Mouse (Mus musculus): ENCODE results near the gene Pla2g4e. TPM values are rescaled to one million over a fixed set of nuclear protein-coding genes. Genes with fewer than 3 reads are reported as not detected.
A peak's percentile ranks its signal among the peaks of the same experiment; 100 is the strongest.

Gene Pla2g4e
- polyA plus RNA-seq, 1 experiment from 2014 or later = 1.8 TPM

DNA sequence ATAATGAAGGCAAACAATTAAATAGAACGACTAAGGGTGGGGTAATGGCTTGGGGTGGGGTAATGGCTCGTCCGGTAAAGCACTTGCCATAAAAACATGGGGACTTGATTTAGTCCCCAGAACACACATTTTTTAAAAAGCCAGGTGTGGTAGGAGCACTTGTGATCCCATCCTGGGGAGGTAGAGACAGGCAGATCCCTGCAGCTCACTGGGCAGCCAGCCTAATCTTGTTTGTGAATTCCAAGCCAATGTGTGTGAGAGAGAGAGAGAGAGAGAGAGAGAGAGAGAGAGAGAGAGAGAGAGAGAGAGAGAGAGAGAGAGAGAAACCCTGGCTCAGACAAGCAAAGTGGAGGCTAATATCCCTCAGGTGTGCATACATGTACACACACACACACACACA is 9.8 kb downstream of the Pla2g4e start:
- Histone ChIP-seq H3K9me3 (no peaks in the 10 kb centered on the region), H3K36me3 (no peaks in the 10 kb centered on the region), H3K27me3 (replicated peaks) (no peaks in the 10 kb centered on the region), H3K4me1 (no peaks in the 10 kb centered on the region), H3K27ac (no peak overlapping the region), H3K4me2 (no peak overlapping the region), H3K9ac (no peak overlapping the region), H3K4me3 (replicated peaks) (no peak overlapping the region)
- no peak for ATAC-seq (ENCODE audit: insufficient read depth, low FRiP score, low read depth)
- 59% methylated on average over 3 of the region's 3 CpGs for WGBS

DNA sequence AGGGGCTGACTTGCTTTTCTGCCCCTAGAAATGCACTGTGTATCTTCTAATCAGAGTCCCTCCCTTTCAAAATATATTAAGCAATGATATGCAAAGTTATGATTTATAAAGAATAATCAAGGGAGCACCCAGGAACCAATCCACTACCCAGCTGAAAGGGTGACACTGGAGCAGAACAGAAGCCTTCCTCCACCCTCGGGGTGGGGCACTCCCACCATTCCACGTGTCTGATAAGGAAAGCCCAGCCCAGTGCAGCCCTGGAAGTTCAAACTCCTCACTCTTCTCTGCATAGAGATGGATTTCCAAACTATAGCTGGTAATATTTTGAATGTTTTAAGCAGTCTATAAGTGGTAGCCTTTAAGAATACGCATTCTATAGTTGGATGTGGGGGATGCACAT is 13.5 kb downstream of the Pla2g4e start:
- Histone ChIP-seq H3K4me3 (replicated peaks) (no peak overlapping the region), H3K4me2 (no peak overlapping the region), H3K27ac (no peak overlapping the region), H3K9ac (no peak overlapping the region), H3K27me3 (replicated peaks) (no peaks in the 10 kb centered on the region), H3K9me3 (no peaks in the 10 kb centered on the region), H3K36me3 (no peaks in the 10 kb centered on the region), H3K4me1 (no peaks in the 10 kb centered on the region)
- ATAC-seq (ENCODE audit: insufficient read depth, low FRiP score, low read depth) = peak; percentile 81
- WGBS = 37% methylated on average over 3 of the region's 3 CpGs

DNA sequence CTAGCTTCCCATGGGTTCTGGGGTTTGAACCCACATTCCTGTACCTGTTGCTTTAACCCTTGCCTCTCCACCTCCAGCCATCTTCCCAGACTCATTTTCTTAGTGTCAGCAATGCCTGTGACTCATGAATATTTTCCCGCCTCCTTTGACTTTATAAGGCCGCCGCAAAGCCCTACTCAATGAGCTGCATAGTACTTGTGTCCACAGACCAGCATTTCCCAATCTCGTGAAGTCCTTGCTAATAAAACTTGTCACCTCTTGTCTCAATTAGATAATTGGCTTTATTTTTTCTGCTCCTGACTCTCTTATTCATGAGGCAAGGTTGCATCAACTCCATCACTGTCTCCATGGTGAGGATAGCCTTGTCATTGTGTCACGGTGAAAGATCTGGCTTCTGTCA is 30.5 kb downstream of the Pla2g4e start:
- ATAC-seq (ENCODE audit: insufficient read depth, low FRiP score, low read depth) = no peak
- 90% methylated on average over 5 of the region's 5 CpGs for WGBS
- Histone ChIP-seq H3K4me1 (no peaks in the 10 kb centered on the region), H3K36me3 (no peaks in the 10 kb centered on the region), H3K9me3 (no peaks in the 10 kb centered on the region), H3K4me3 (replicated peaks) (no peak overlapping the region), H3K4me2 (no peak overlapping the region), H3K27ac (no peak overlapping the region), H3K27me3 (replicated peaks) (no peaks in the 10 kb centered on the region), H3K9ac (no peak overlapping the region)

DNA sequence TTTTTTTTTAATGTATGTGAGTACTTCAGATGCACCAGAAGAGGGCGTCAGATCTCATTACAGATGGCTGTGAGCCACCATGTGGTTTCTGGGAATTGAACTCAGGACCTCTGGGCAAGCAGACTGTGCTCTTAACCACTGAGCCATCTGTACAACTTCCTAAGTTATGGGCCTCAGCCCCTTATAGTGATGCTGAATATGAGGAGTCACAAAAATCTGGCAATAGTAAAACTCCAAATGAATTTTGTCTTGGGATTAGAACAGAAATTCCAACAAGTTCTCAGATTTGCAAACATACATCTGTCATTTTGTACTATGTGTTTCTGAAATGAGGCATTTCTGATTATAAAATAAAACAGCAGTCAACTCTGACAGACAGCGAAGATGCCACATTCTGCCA is 33.7 kb downstream of the Pla2g4e start:
- Histone ChIP-seq H3K27me3 (replicated peaks) (no peaks in the 10 kb centered on the region), H3K9ac (no peak overlapping the region), H3K4me2 (no peak overlapping the region), H3K9me3 (no peaks in the 10 kb centered on the region), H3K4me3 (replicated peaks) (no peak overlapping the region), H3K4me1 (no peaks in the 10 kb centered on the region), H3K36me3 (no peaks in the 10 kb centered on the region), H3K27ac (no peak overlapping the region)
- 58% methylated on average over 2 of the region's 2 CpGs for WGBS
- no peak for ATAC-seq (ENCODE audit: insufficient read depth, low FRiP score, low read depth)

DNA sequence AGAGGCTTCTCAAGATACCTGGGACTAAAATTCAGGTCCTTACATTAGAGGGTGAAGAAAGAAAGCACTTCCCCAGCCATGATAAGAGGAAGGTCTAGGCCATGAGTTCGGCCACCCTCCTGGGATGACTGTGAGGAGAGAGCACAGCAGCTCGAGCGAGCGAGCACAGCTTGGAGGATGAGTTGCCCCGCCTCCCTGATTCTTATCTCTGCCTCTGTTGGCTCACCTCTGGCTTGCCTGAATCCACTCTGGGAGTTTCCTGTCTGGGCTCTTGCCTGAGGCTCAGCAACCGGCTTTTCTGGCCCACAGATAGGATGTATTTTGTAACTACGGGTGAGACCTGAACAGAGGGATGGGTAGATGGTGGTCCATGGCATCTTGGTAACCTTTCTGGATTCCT is 37.2 kb downstream of the Pla2g4e start:
- Histone ChIP-seq H3K36me3 (no peaks in the 10 kb centered on the region), H3K9me3 (no peaks in the 10 kb centered on the region), H3K9ac (no peak overlapping the region), H3K4me3 (replicated peaks) (no peak overlapping the region), H3K27ac (no peak overlapping the region), H3K4me1 (no peaks in the 10 kb centered on the region), H3K4me2 (no peak overlapping the region), H3K27me3 (replicated peaks) (no peaks in the 10 kb centered on the region)
- 39% methylated on average over 7 of the region's 7 CpGs for WGBS
- ATAC-seq (ENCODE audit: insufficient read depth, low FRiP score, low read depth) = no peak

DNA sequence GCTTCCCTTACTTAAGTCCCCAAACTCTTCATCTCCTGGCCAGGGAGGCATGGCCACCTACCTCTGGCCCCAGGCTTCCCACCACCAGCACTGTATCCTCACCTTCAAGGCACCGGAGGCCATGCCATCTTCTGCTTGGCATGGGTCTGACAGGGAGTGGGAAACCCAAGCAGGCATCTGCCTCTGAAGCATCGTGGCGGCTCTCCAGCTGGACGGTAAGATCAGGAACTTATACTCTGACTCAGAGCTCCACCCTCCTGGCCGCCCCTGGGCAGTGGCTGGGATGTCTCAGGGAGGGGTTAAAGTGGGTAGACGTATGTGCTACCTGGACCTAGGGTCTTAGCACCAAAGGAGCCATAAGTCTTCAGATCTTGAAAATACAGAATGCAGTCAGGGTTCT is 38.1 kb downstream of the Pla2g4e start:
- Histone ChIP-seq H3K27me3 (replicated peaks) (no peaks in the 10 kb centered on the region), H3K4me1 (no peaks in the 10 kb centered on the region), H3K4me3 (replicated peaks) (no peak overlapping the region), H3K27ac (no peak overlapping the region), H3K4me2 (no peak overlapping the region), H3K9ac (no peak overlapping the region), H3K9me3 (no peaks in the 10 kb centered on the region), H3K36me3 (no peaks in the 10 kb centered on the region)
- 72% methylated on average over 6 of the region's 6 CpGs for WGBS
- no peak for ATAC-seq (ENCODE audit: insufficient read depth, low FRiP score, low read depth)

DNA sequence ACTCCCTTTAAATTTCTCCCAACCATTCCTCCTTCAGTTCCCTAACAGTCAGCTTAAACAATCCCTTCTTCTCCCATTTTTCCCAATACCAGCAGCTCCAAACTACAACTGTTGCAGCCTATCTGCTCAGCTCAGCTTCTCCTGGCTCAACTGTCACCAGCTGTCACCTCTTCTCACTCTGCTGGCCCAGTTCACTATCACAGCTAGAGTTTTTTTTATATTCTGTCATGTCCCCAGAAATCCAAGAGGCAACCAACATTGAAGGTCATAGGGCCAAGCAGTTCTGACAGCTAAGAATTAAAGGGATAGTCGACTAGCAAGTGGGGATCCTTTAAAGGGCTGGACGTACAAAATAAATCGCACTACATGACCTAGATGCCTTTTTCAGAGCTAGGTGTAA is 41.4 kb downstream of the Pla2g4e start:
- Histone ChIP-seq H3K27ac (no peak overlapping the region), H3K27me3 (replicated peaks) (no peaks in the 10 kb centered on the region), H3K4me2 (no peak overlapping the region), H3K9ac (no peak overlapping the region), H3K4me1 (no peaks in the 10 kb centered on the region), H3K9me3 (no peaks in the 10 kb centered on the region), H3K4me3 (replicated peaks) (no peak overlapping the region), H3K36me3 (no peaks in the 10 kb centered on the region)
- 63% methylated on average over 3 of the region's 3 CpGs for WGBS
- no peak for ATAC-seq (ENCODE audit: insufficient read depth, low FRiP score, low read depth)

DNA sequence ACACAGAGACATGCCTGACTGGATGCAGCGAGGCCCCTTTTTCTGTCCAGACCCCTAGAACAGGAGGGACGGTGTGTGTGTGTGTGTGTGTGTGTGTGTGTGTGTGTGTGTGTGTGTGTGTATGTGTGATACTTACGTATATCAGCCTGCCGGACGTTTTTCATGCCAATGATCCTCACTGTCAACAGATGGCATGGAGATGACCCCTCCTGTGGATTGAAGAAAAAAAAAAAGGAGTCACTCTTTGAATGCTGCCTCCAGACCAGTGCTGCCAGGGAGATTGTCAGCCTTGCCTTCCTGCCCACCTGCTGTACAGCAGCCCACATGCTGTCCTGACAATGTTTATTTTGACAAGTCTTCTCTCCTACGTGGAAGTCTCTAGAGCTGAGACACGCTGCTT is 45.1 kb downstream of the Pla2g4e start:
- Histone ChIP-seq H3K4me2 (no peak overlapping the region), H3K36me3 (no peaks in the 10 kb centered on the region), H3K4me3 (replicated peaks) (no peak overlapping the region), H3K27ac (no peak overlapping the region), H3K4me1 (no peaks in the 10 kb centered on the region), H3K9ac (no peak overlapping the region), H3K27me3 (replicated peaks) (no peaks in the 10 kb centered on the region), H3K9me3 (no peaks in the 10 kb centered on the region)
- ATAC-seq (ENCODE audit: insufficient read depth, low FRiP score, low read depth) = no peak
- 58% methylated on average over 7 of the region's 7 CpGs for WGBS

DNA sequence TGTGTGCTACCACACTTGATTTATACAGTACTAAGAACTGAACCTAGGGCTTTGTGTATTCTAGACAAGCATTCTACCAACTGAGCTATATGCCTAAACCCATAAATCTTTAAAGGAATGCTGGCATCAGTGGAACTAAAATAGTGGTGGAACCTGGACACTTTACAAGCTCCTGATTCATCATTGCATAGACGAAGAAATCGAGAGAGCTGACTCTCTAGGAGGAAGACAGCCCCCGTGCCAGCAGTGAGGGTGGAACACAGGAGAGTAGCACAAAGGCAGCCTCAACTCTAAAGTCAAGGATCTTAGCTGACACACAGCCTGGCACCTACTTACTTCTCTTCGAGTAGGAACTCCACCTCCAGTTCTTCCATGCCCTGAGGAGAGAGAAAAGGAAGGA is 57.0 kb downstream of the Pla2g4e start:
- no peak for ATAC-seq (ENCODE audit: insufficient read depth, low FRiP score, low read depth)
- Histone ChIP-seq H3K4me1 (no peaks in the 10 kb centered on the region), H3K9ac (no peak overlapping the region), H3K9me3 (no peaks in the 10 kb centered on the region), H3K27ac (no peak overlapping the region), H3K27me3 (replicated peaks) (no peaks in the 10 kb centered on the region), H3K4me3 (replicated peaks) (no peak overlapping the region), H3K4me2 (no peak overlapping the region), H3K36me3 (no peaks in the 10 kb centered on the region)
- 72% methylated on average over 4 of the region's 4 CpGs for WGBS

DNA sequence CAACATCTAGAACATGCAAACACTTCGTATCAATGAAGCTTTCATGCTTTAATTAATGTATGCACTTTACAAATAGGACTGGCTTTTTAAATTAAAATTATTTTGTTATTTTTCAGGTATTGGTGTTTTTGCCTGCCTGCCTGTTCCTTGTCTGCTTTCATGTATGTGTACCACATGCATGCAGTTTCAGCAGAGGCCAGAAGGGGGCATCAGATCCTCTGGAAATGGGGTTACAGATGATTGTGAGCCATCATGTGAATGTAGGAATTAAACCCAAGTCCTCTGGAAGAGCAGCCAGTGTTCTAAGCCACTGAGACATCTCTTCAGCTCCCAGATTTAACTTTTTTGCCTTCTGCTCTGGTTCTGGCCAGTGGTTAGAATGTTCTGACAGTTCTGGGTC is 57.6 kb downstream of the Pla2g4e start:
- no peaks in the 10 kb centered on the region for H3K9me3 ChIP-seq
- H3K36me3 ChIP-seq = no peaks in the 10 kb centered on the region
- no peak overlapping the region for H3K27ac ChIP-seq
- no peaks in the 10 kb centered on the region for H3K4me1 ChIP-seq
- H3K27me3 ChIP-seq (replicated peaks) = no peaks in the 10 kb centered on the region
- no peak overlapping the region for H3K4me3 ChIP-seq (replicated peaks)
- H3K9ac ChIP-seq = no peak overlapping the region
- 88% methylated on average over 1 of the region's 1 CpGs for WGBS
- ATAC-seq (ENCODE audit: insufficient read depth, low FRiP score, low read depth) = no peak
- no peak overlapping the region for H3K4me2 ChIP-seq

DNA sequence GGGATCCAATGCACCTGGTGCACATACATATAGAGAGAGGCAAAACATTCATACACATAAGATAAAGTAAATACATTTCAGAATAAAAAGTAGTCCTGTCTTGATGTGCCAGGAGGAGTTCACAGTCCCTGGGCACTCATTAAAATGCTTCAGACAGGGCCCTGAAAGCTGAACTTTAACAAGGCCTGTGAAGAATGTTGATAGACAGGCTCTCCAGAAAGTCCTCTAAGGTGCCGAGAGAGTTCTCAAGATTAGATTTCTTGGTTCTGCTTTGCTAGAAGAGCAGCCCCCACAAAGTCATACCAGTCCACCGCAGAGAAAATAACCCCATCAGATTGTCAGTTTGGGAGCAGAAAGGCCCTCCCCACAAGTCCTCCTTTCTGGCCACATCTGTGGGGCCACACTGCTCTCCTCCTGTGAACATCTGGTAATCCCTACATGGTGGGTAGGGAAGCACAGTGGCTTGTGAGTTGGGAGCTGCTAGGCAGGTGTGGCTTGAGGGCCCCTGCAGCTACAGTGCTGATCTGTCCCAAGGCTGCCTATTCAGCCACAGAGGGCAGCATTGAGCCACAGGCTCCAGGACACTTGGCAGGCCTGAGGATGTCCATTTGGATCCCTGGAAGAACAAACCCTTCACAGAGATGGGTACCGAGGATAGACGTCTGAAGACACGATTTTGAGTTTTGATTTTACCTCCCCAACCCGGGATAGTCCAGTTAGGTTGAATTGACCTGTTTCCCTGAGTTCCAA is 59.4 kb downstream of the Pla2g4e start:
- Histone ChIP-seq H3K27ac (no peak overlapping the region), H3K27me3 (replicated peaks) (no peaks in the 10 kb centered on the region), H3K9me3 (no peaks in the 10 kb centered on the region), H3K4me3 (replicated peaks) (no peak overlapping the region), H3K4me1 (no peaks in the 10 kb centered on the region), H3K9ac (no peak overlapping the region), H3K4me2 (no peak overlapping the region), H3K36me3 (no peaks in the 10 kb centered on the region)
- ATAC-seq (ENCODE audit: insufficient read depth, low FRiP score, low read depth) = no peak
- WGBS = 75% methylated on average over 6 of the region's 6 CpGs

DNA sequence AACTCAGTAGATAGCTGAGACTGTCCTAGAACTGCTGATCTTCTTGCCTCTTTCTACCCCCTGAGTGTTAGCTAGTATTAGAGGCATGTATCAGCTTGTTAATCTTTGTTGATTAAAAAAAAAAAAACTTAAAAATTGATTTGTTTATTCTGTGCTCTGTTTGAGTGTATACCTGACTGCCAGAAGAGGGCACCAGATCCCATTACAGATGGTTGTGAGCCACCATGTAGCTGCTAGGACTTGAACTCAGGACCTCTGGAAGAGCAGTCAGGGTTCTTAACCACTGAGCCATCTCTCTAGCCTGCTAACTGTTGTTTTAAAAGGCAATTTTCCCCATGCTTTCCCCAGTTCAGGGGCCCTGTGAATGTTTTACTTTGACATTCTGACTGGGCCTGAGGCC is 66.2 kb downstream of the Pla2g4e start:
- Histone ChIP-seq H3K4me3 (replicated peaks) (no peak overlapping the region), H3K4me1 (no peaks in the 10 kb centered on the region), H3K27ac (no peak overlapping the region), H3K27me3 (replicated peaks) (no peaks in the 10 kb centered on the region), H3K4me2 (no peak overlapping the region), H3K9ac (no peak overlapping the region), H3K36me3 (no peaks in the 10 kb centered on the region), H3K9me3 (no peaks in the 10 kb centered on the region)
- ATAC-seq (ENCODE audit: insufficient read depth, low FRiP score, low read depth) = no peak

DNA sequence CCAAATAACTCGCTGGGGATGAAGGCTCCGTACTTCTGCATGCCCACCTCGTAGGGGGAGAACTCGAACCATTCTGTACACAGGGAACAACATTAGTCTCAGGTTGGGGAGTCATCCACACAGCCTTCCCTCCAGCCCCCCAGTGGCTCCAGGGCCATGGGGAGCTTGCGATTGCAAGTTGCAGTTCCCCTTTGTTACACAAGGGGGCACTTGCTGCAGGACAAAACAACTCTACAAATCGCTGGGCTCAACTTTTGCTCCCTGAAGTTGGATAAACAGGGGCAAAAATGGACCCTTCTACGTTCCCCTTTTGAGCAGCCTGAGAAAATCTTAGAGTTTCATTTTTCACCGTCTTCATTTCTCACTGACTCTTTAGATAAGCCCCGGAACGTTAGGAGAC is 71.4 kb downstream of the Pla2g4e start:
- no peaks in the 10 kb centered on the region for H3K4me1 ChIP-seq
- ATAC-seq (ENCODE audit: insufficient read depth, low FRiP score, low read depth) = no peak

More for the DNA sequence above, 71.4 kb downstream of the Pla2g4e start:
- Histone ChIP-seq H3K9me3 (no peaks in the 10 kb centered on the region), H3K27ac (no peak overlapping the region), H3K4me2 (no peak overlapping the region), H3K27me3 (replicated peaks) (no peaks in the 10 kb centered on the region), H3K4me3 (replicated peaks) (no peak overlapping the region), H3K36me3 (no peaks in the 10 kb centered on the region), H3K9ac (no peak overlapping the region)
- WGBS = 23% methylated on average over 10 of the region's 10 CpGs

Measured in stomach, embryonic 15.5 days (tissue).